Mouse (Mus musculus) monocyte, adult 2 months (primary cell): Measurements from ENCODE around the gene Fbxo28.

Experiments
- DNase-seq, 2 experiments: peaks; one replicate each; pipeline ENCODE4 v3.0.0; 2022; ENCODE audit warnings: low spot score in 2 of 2, low read depth in 1 of 2

Fbxo28 gene

GRCm38 (mm10) chr1:182289781-182290180 lies 51.6 kb downstream of the Fbxo28 start:
- no peak for DNase-seq

GRCm38 (mm10) chr1:182288601-182289000 lies 52.8 kb downstream of the Fbxo28 start:
- DNase-seq: no peak

DNA sequence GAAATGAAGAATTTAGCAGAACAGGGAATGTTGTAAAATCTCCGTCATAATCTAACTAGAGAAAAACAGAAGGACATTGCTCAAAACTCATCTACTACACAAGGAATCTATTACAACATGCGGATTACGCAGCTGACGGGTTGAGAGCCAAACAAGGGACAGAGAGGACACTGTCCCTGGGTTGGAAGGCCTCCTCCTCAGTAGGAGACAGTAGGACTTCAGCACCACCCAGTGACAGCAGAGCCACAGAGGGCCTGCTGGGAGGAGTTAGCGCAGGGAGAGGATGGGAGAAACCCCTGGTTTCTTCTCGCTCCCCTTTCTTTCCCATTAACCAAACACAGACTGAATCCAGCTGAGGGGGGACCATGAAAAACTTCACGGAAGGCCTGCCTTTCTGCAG lies 53.6 kb downstream of the Fbxo28 start:
- DNase-seq: no peak

- DNase-seq: no peak
Measured at GRCm38 (mm10) chr1:182284795-182285194, 56.6 kb downstream of the Fbxo28 start.

DNA sequence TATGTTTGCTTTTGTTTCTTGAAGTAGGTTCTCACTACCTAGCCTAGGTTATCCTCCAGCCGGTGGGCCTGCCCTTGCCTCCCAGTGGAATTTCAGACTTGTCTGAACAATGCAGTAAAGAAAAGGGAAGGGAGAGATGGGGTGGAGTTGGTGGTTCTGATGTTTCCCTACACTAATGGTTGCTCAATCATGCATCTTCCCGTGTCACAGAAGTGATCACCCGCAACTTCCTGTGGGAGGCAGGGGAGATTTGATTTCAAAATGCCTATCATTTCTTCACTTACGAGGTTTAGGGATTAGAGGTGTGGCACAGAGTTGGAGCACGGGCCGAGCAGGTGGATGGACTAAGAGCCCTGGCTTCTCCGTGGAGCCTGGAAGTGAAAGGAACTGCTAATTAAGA lies 58.2 kb downstream of the Fbxo28 start:
- DNase-seq: peak; percentile 39 to 41

DNA sequence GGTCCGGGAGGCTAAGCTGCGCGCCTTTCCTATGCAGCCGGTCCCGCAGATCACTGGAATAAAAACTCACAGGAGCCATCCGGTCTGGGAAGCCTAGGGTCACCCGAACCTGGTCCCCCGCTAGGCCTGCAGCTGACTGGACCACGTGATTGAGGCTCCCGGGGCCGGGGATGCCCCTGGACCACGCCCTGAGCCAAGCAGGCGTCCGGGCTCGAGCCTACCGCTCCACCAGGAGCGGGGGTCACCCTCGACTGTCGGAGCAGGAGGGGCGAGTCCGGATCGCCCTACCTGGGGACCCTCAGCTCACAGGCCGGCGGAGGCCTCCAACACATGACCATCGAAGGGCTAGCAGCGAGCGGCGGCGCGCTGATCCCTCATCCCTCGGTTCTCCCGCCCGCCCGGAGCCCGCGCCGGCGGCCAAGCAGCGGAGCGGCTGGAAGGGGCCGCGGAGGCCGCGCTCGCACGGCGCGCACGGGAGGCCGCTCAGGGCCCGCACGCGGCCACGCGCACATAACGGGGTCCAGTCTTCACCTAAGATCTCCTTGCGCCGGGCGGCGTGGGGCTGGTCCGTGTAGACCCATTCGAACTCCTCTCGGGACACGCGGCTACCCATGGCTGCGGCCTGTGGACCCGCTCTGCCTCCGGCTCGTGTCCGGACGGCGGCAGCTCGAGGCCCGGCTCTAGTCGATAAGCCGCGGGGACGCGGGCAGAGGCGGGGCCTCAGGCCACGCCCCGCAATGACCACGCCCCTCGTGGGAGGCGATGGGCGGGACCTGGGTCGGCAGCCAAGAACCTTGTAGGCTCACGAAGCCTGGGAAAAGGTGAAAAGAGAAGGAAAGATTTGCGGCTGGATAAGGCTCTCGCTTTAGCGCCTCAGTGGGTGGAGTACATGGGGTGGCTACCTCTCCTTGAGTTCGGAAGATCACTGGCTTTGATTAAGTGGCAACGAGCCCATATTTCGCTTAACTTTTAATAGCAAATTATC lies 59.0 kb downstream of the Fbxo28 start, which contains the start of gene Degs1:
Gene Degs1, minus strand, starts transcription at position 714 of the 985 bp plus-strand sequence.
- peak; percentile 83 to 93 for DNase-seq

- no peak for DNase-seq
Measured at GRCm38 (mm10) chr1:182281251-182281711, 60.1 kb downstream of the Fbxo28 start.

GRCm38 (mm10) chr1:182280577-182280976 lies 60.9 kb downstream of the Fbxo28 start:
- no peak for DNase-seq

DNA sequence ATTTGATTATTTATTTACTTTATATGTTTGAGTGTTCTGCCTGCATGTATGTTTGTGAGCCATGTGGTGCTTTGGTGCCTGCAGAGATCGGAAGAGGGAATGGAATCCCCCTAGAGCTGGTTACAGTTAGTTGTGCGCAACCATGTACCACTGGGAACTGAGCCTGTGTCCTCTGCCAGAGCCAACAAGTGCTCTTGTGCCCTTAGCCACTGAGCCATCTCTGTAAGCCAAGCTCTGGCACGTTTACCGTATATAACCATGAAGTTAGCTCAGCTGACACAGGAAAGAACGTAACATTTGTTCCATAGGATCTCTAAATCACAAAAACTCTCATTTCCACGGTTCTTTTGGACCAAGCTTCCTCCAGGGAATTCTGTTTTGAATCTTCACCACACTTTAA lies 61.4 kb downstream of the Fbxo28 start:
- no peak for DNase-seq

GRCm38 (mm10) chr1:182279436-182279835 lies 62.0 kb downstream of the Fbxo28 start:
- no peak for DNase-seq

DNA sequence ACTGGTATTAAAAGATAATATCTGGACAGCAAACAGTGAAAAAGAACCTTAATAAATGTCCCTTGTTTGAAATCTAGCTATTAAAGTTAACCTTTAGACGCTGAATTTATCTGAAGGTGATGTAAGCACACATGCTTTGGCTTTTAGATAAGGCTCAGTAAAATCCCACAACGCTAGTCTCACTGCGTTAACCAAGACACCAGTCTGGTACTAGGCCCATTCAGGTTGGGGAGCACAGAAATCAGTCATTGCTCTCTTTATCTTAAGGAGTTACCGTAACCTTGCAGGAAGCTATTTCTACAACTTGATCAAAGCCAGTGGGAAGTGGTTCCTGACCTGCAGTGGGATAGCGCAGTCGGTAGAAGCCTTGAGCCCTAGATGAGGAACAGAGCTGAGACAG lies 66.3 kb downstream of the Fbxo28 start:
- no peak for DNase-seq

DNA sequence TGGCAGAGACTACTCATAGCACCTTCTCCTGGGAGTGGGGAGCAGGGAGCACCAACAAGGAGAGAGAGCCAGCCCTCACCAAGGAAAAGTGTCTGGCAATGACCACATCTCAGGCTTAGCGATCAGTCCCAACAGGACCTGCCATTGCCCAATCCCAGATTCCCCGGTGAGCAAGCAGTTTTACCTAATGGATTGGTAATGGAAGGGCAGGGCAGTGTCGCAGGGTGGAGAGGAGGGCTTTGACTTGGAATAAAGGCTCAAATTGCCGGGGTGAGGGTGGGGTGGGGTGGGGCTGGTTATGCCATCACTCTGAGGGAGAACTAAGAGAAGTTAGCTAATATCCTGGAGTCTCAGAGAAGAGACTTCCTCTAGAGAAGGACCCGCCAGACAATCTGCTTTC lies 69.8 kb downstream of the Fbxo28 start:
- no peak for DNase-seq

DNA sequence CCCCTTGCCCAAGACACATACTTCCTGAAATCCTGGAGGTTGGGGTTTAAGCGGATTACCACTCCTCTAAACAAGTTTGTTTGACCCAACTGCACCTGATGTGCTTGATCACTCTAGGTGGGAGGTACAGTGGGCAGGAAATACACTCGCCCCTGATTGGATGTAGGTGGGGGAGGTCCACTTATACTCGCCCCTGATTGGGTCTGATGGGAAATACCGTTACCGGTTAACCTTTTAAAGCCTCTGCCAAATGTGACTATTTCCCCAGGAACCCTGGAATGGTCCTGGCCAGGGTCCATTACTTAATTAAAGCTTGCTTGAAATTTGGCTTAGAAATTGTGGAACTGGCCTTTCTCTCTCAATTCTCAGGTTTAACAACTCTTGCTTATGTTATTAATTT lies 70.3 kb downstream of the Fbxo28 start:
- no peak for DNase-seq

GRCm38 (mm10) chr1:182268317-182268716 lies 73.1 kb downstream of the Fbxo28 start:
- no peak for DNase-seq

- DNase-seq: no peak
Measured at GRCm38 (mm10) chr1:182266028-182266525, 75.4 kb downstream of the Fbxo28 start.
